Mouse (Mus musculus) intestine, postnatal 0 days (tissue): ENCODE data around the gene Ndc1. TPM values are rescaled to one million over a fixed set of nuclear protein-coding genes. Genes with fewer than 3 reads are reported as not detected.

ENCODE experiments used
- ATAC-seq: fragments of 200-750 bp; cut with Nextera tagmentation; 2 replicates; pipeline ENCODE4 v1.8.0; 2017; ENCODE audit warnings: mild to moderate bottlenecking, moderate TSS enrichment, moderate library complexity
- H3K27ac ChIP-seq: fragments of 300-500 bp; sonication (generic); 2 replicates; pipeline ENCODE4 v1.5.1; 2014; ENCODE audit warnings: mild to moderate bottlenecking, low read depth, low read length, moderate library complexity
- H3K27me3 ChIP-seq: fragments of 300-500 bp; sonication (generic); replicated peaks from 2 replicates; pipeline ENCODE4 v1.6.1; 2014; ENCODE audit warnings: low read length, mixed read lengths; ENCODE audit not compliant: control insufficient read depth, insufficient read depth
- H3K36me3 ChIP-seq: fragments of 300-500 bp; sonication (generic); 2 replicates; pipeline ENCODE4 v1.6.1; 2014; ENCODE audit warnings: mild to moderate bottlenecking, moderate library complexity; ENCODE audit not compliant: control insufficient read depth, insufficient read depth
- H3K4me1 ChIP-seq: fragments of 300-500 bp; sonication (generic); replicated peaks from 2 replicates; pipeline ENCODE4 v1.6.1; 2014; ENCODE audit warnings: antibody characterized with exemption, low read length, mixed read lengths; ENCODE audit not compliant: control insufficient read depth, insufficient read depth
- H3K4me2 ChIP-seq: fragments of 300-500 bp; sonication (generic); replicated peaks from 2 replicates; pipeline ENCODE4 v1.6.1; 2014; ENCODE audit warnings: low read depth, mild to moderate bottlenecking, moderate library complexity
- H3K4me3 ChIP-seq: fragments of 300-500 bp; sonication (generic); 2 replicates; pipeline ENCODE4 v1.5.1; 2014; ENCODE audit warnings: low read depth, low read length
- H3K9ac ChIP-seq: fragments of 300-500 bp; sonication (generic); 2 replicates; pipeline ENCODE4 v1.6.1; 2014; ENCODE audit warnings: mild to moderate bottlenecking, low read depth, low read length
- H3K9me3 ChIP-seq: fragments of 300-500 bp; sonication (generic); 2 replicates; pipeline ENCODE4 v1.6.1; 2016; ENCODE audit warnings: mixed run types; ENCODE audit not compliant: control insufficient read depth
- CTCF ChIP-seq: sonication (generic); IDR thresholded peaks from 2 replicates; pipeline ENCODE4 v1.5.1; 2016; ENCODE audit warnings: low read depth, mild to moderate bottlenecking, control low read depth, antibody characterized with exemption, moderate library complexity
- WGBS: fragments of 180-500 bp; shearing (Covaris S2); extraction: QIAGEN DNeasy Blood & Tissue Kit; methylation state at CpG from one replicate; pipeline ENCODE4 v1.1.7; 2014; 5-methylcytosine and 5-hydroxymethylcytosine counted together
- polyA plus RNA-seq: library from polyadenylated mRNA; unstranded; fragments of >200 nt; fragmentation: Nextera tagmentation; extraction: Ambion mirVana; gene quantifications from 2 replicates; pipeline ENCODE4 v1.2.1, GENCODE M21; 2015

The Ndc1 gene
- polyA plus RNA-seq, 1 experiment from 2014 or later = 7.4 TPM

- Histone ChIP-seq H3K27ac (no peak overlapping the region), H3K9ac (no peak overlapping the region), H3K4me2 (no peak overlapping the region), H3K9me3 (no peaks in the 10 kb centered on the region), H3K36me3 (peaks cover 33% of the 10 kb centered on the region), H3K4me1 (no peaks in the 10 kb centered on the region), H3K4me3 (no peak overlapping the region), H3K27me3 (no peaks in the 10 kb centered on the region)
- no peak for ATAC-seq
- 87% methylated on average over 2 of the region's 2 CpGs for WGBS
- no peak for TF ChIP-seq CTCF
These were observed 26.2 kb downstream of the Ndc1 start for GRCm38 (mm10) chr4:107393771-107394170.

- 79% methylated on average over 4 of the region's 4 CpGs for WGBS
These were observed 52.6 kb downstream of the Ndc1 start for GRCm38 (mm10) chr4:107420202-107420601.

GRCm38 (mm10) chr4:107421711-107422110 lies 54.1 kb downstream of the Ndc1 start:
- Histone ChIP-seq H3K9ac (no peak overlapping the region), H3K4me2 (peak overlapping the region; percentile 41), H3K9me3 (no peaks in the 10 kb centered on the region), H3K27ac (no peak overlapping the region), H3K27me3 (peaks cover 6% of the 10 kb centered on the region; the same call in 1 of the 2 replicates), H3K36me3 (no peaks in the 10 kb centered on the region), H3K4me3 (0 out of 2 replicates have a peak overlapping the region, but pooled peaks have one; percentile 11), H3K4me1 (no peaks in the 10 kb centered on the region)
- WGBS = 11% methylated on average over 14 of the region's 14 CpGs
- TF ChIP-seq CTCF = no peak
- no peak for ATAC-seq

More at GRCm38 (mm10) chr4:107420202-107420601, 52.6 kb downstream of the Ndc1 start:
- no peak overlapping the region for H3K4me2 ChIP-seq
- no peak overlapping the region for H3K4me3 ChIP-seq
- peaks cover 6% of the 10 kb centered on the region; the same call in 1 of the 2 replicates for H3K27me3 ChIP-seq
- no peak overlapping the region for H3K27ac ChIP-seq
- ATAC-seq = no peak
- H3K9ac ChIP-seq = no peak overlapping the region
- no peaks in the 10 kb centered on the region for H3K9me3 ChIP-seq
- H3K4me1 ChIP-seq = no peaks in the 10 kb centered on the region
- H3K36me3 ChIP-seq = no peaks in the 10 kb centered on the region
- TF ChIP-seq CTCF = no peak

GRCm38 (mm10) chr4:107422176-107422575 lies 54.6 kb downstream of the Ndc1 start:
- H3K9ac ChIP-seq = no peak overlapping the region
- no peak overlapping the region for H3K4me3 ChIP-seq
- no peak overlapping the region for H3K27ac ChIP-seq
- H3K36me3 ChIP-seq = no peaks in the 10 kb centered on the region
- no peaks in the 10 kb centered on the region for H3K9me3 ChIP-seq
- peak; percentile 80 for TF ChIP-seq CTCF
- H3K27me3 ChIP-seq = peaks cover 6% of the 10 kb centered on the region; the same call in 1 of the 2 replicates
- no peak for ATAC-seq
- H3K4me1 ChIP-seq = no peaks in the 10 kb centered on the region
- WGBS = 18% methylated on average over 6 of the region's 6 CpGs
- no peak overlapping the region for H3K4me2 ChIP-seq

- ATAC-seq = no peak
- H3K4me1 ChIP-seq = no peaks in the 10 kb centered on the region
These were observed 58.0 kb downstream of the Ndc1 start for GRCm38 (mm10) chr4:107425616-107426015.

GRCm38 (mm10) chr4:107426631-107427030 lies 59.0 kb downstream of the Ndc1 start:
- ATAC-seq = no peak
- H3K4me3 ChIP-seq = no peak overlapping the region
- TF ChIP-seq CTCF = no peak
- H3K27me3 ChIP-seq = peaks cover 3% of the 10 kb centered on the region; the same call in 1 of the 2 replicates
- H3K36me3 ChIP-seq = no peaks in the 10 kb centered on the region
- 78% methylated on average over 9 of the region's 9 CpGs for WGBS
- H3K4me2 ChIP-seq = no peak overlapping the region
- H3K9ac ChIP-seq = no peak overlapping the region
- H3K4me1 ChIP-seq = no peaks in the 10 kb centered on the region
- H3K9me3 ChIP-seq = no peaks in the 10 kb centered on the region
- no peak overlapping the region for H3K27ac ChIP-seq

More at GRCm38 (mm10) chr4:107425616-107426015, 58.0 kb downstream of the Ndc1 start:
- no peak for TF ChIP-seq CTCF
- Histone ChIP-seq H3K9me3 (no peaks in the 10 kb centered on the region), H3K27me3 (peaks cover 6% of the 10 kb centered on the region; the same call in 1 of the 2 replicates), H3K9ac (no peak overlapping the region), H3K27ac (no peak overlapping the region), H3K4me3 (no peak overlapping the region), H3K4me2 (no peak overlapping the region), H3K36me3 (no peaks in the 10 kb centered on the region)
- 88% methylated on average over 12 of the region's 12 CpGs for WGBS

GRCm38 (mm10) chr4:107432717-107433116 lies 65.1 kb downstream of the Ndc1 start:
- H3K27ac ChIP-seq = no peak overlapping the region
- no peak for ATAC-seq
- TF ChIP-seq CTCF = no peak
- H3K36me3 ChIP-seq = no peaks in the 10 kb centered on the region
- 83% methylated on average over 5 of the region's 5 CpGs for WGBS
- no peaks in the 10 kb centered on the region for H3K4me1 ChIP-seq
- H3K4me3 ChIP-seq = no peak overlapping the region
- no peak overlapping the region for H3K9ac ChIP-seq
- H3K27me3 ChIP-seq = peaks cover 50% of the 10 kb centered on the region
- no peak overlapping the region for H3K4me2 ChIP-seq
- no peaks in the 10 kb centered on the region for H3K9me3 ChIP-seq
